Mouse (Mus musculus): ENCODE data around the gene H2-T3. TPM values are rescaled to one million over a fixed set of nuclear protein-coding genes. Genes with fewer than 3 reads are reported as not detected.
"Not testable (repeated sequence)": the region's sequence is repeated elsewhere in the genome, so short reads cannot be mapped to it uniquely, and the experiment has no call there.

H2-T3 gene
- polyA plus RNA-seq, 1 experiment from 2014 or later = 1.3 TPM

DNA sequence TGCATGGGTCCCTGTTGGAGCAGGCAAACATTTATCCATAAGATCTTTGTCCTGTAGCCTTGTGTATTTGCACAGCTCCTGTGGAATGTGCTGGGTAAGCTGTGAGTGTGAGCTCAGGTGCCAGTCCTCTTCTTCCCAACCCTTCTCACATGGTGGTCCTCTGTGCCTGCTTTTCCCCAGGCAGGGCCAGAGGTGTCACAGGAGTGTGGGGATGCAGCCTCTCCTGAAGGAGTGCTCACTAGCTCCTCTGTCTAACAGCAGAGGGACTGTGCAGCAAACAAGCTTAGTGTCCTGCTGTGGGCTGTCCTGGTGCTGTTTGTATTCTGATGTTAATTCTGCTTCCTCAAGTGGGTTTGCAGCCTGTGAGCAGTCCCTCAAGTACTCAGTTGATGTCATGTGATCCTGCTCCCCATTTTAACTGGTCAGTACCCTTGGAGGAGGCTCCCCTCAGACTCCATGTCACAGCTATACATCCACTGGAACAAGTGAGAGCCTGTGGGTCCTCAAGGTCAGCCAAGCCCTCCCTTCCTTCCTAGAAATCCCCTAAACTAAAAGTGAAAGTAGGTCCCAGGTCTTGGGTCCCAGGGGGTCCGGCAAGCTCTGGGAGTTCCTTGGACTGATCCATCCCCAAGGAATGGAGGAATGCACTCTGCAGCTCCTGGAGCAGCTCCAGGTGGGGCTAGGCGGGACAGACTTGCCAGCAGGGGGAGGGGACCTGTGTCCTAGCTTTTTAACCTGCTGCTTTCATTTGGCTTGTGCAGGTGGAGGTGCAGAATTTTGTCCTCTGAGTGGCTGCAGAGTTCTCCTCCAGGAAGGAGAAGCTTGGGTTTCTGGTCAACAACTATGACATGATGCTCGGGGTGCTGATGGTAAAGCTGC, 35.6 kb downstream of the H2-T3 start:
- peak overlapping the region; percentile 42; the same call in 1 of the 2 replicates for H3K9ac ChIP-seq
- H3K27me3 ChIP-seq (ENCODE audit: insufficient read depth, low read length) = peaks cover 18% of the 10 kb centered on the region
- WGBS = 12% methylated on average over 3 of the region's 3 CpGs
- peak overlapping the region; percentile 37 for H3K4me3 ChIP-seq (ENCODE audit: low read depth, low read length)
- H3K36me3 ChIP-seq (ENCODE audit: insufficient read depth) = no peaks in the 10 kb centered on the region
- H3K9me3 ChIP-seq (ENCODE audit: low read depth, low read length) = no peaks in the 10 kb centered on the region
- TF ChIP-seq CTCF (IDR thresholded peaks at IDR 0.05; ENCODE audit: low read depth) = no peak
- peak overlapping the region; percentile 60 for H3K4me2 ChIP-seq
- ATAC-seq (ENCODE audit: insufficient read depth) = peak; percentile 86
- peak overlapping the region; percentile 82 for H3K27ac ChIP-seq (ENCODE audit: low read depth)
- H3K4me1 ChIP-seq (ENCODE audit: insufficient read depth) = no peaks in the 10 kb centered on the region
- DNase-seq = peak; percentile 48

DNA sequence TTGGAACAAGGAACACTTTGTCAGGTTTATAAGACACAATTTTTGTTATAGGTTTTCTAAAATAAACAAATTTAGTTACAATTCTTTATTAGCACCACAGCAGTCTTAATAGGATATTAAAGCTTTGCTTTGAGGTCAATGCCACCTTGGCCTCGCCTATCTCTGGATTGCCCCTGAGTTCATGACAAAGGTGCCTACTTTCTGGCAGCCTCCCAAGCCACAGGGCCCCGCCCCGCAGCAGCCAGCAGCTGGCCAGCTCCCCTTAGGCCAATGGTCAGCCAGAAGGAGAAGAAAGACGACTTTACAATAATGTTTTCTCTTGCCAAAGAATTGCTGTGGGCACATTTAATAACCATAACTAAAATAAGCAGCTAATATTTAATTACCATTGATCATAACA, 38.9 kb downstream of the H2-T3 start:
- H3K4me3 ChIP-seq (ENCODE audit: low read depth, low read length); H3K9me3 ChIP-seq (ENCODE audit: low read depth, low read length); H3K4me1 ChIP-seq (ENCODE audit: insufficient read depth); ATAC-seq (ENCODE audit: insufficient read depth); H3K9ac ChIP-seq; DNase-seq; H3K36me3 ChIP-seq (ENCODE audit: insufficient read depth); H3K4me2 ChIP-seq; H3K27ac ChIP-seq (ENCODE audit: low read depth): not testable (repeated sequence)
- peaks cover 12% of the 10 kb centered on the region; the same call in 1 of the 2 replicates for H3K27me3 ChIP-seq (ENCODE audit: insufficient read depth, low read length)
- 41% methylated on average over 4 of the region's 4 CpGs for WGBS

DNA sequence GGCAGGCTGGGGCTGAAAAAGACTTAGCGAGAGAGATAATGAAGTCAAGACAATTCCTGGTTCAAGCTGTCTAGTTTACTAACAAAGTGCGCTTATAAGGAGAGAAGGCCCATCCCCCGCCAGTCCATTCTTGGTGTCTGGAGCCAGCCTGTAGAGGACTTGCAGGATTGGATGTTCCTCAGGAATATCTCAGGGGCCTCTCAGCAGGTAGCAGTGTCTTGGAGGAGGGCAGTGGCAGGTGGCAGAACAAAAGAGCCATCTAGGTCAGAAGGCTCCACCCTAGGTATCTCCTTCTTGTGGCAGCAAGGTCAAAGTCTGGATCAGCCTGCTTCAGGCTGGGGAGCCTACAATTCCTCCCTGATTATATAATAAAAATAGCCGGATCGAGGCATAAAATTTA, 41.6 kb downstream of the H2-T3 start:
- H3K4me2 ChIP-seq; H3K36me3 ChIP-seq (ENCODE audit: insufficient read depth); H3K9me3 ChIP-seq (ENCODE audit: low read depth, low read length); H3K9ac ChIP-seq; H3K4me3 ChIP-seq (ENCODE audit: low read depth, low read length); ATAC-seq (ENCODE audit: insufficient read depth); H3K4me1 ChIP-seq (ENCODE audit: insufficient read depth); DNase-seq: not testable (repeated sequence)
- WGBS = 77% methylated on average over 5 of the region's 5 CpGs
- Histone ChIP-seq H3K27me3 (ENCODE audit: insufficient read depth, low read length) (peaks cover 17% of the 10 kb centered on the region), H3K27ac (ENCODE audit: low read depth) (0 out of 2 replicates have a peak overlapping the region, but pooled peaks have one; percentile 50)

DNA sequence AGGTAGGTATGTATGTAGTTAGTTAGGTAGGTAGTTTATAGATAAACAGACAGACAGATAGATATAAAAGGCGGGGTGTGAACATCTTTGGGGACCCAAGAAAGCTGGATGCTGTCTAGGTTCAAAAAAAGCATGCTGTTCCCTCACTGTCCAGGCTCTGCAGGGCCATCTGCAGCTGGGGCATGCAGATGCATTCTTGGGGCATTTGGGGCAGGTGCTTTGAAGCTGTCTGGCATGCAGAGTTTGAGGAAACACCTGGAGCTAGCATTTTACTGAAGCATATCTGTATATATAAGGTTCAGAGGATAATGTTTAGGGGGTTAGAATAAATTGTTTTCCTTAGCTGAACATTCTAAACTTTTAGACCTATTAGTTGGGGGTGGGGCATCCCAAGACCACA, 43.1 kb downstream of the H2-T3 start:
- H3K4me3 ChIP-seq (ENCODE audit: low read depth, low read length); H3K9me3 ChIP-seq (ENCODE audit: low read depth, low read length); H3K36me3 ChIP-seq (ENCODE audit: insufficient read depth); H3K4me1 ChIP-seq (ENCODE audit: insufficient read depth); DNase-seq; H3K9ac ChIP-seq: not testable (repeated sequence)
- peak; percentile 33; the same call in 1 of the 2 replicates for ATAC-seq (ENCODE audit: insufficient read depth)
- H3K4me2 ChIP-seq = 0 out of 2 replicates have a peak overlapping the region, but pooled peaks have one; percentile 2
- H3K27me3 ChIP-seq (ENCODE audit: insufficient read depth, low read length) = peaks cover 17% of the 10 kb centered on the region
- peak overlapping the region; percentile 48; the same call in 1 of the 2 replicates for H3K27ac ChIP-seq (ENCODE audit: low read depth)
- 74% methylated on average over 1 of the region's 1 CpGs for WGBS

DNA sequence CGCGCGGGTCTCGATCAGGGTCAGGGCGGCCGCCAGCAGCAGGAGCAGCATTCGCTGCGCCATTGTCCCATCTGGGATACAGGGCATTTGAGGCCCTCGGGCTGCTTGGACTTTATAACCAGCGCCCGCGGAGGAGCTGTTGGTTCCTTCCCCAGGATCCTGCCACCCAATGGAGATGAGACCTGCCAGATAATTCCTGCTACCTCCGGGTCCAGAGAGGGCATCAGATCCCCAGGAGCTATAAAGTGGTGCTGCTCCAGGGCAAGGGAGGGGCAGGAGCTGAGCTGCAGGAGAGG, 44.3 kb downstream of the H2-T3 start:
- H3K27me3 ChIP-seq (ENCODE audit: insufficient read depth, low read length) = peaks cover 17% of the 10 kb centered on the region
- H3K36me3 ChIP-seq (ENCODE audit: insufficient read depth); DNase-seq; H3K4me1 ChIP-seq (ENCODE audit: insufficient read depth); H3K9me3 ChIP-seq (ENCODE audit: low read depth, low read length): not testable (repeated sequence)
- peak overlapping the region; percentile 87 for H3K27ac ChIP-seq (ENCODE audit: low read depth)
- H3K4me3 ChIP-seq (ENCODE audit: low read depth, low read length) = peak overlapping the region; percentile 45
- peak overlapping the region; percentile 62 for H3K9ac ChIP-seq
- H3K4me2 ChIP-seq = peak overlapping the region; percentile 65
- 0 out of 2 replicates have a peak, but pooled peaks have one; percentile 45 for ATAC-seq (ENCODE audit: insufficient read depth)
- 1% methylated on average over 13 of the region's 13 CpGs for WGBS

DNA sequence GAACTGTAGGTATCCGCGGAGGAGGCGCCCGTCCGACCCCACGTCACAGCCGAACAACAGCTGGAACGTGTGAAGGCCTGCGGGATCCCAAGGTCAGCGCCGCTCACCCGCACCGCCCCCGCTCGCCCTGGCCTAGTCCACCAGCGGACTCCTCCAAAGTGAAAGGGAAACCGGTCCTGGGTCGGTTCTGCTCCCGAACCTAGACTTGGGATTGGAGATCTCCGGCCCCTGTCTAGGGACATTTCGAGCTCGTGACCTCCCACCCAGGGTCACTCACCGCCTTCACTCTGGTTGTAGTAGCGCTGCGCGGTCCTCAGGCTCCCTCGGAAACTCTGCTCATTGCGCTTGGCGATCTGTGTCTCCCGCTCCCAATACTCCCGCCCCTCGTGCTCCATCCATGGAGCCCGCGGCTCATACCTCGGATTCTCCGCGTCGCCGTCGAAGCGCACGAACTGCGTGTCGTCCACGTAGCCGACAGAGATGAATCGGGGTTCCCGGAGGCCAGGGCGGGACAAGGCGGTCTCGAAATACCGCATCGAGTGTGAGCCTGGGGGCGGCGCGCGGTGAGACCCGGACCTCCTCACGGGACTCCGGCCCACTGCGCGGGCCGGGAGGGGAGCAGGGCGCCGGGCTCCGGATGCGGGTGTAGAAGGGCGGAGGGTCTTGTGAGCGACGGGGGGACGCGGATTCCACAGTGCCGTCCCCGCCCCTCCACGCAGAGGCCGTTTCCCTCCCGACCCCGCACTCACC, 44.8 kb downstream of the H2-T3 start:
- Histone ChIP-seq H3K36me3 (ENCODE audit: insufficient read depth) (no peaks in the 10 kb centered on the region), H3K9ac (peak overlapping the region; percentile 62), H3K4me3 (ENCODE audit: low read depth, low read length) (peak overlapping the region; percentile 45), H3K4me1 (ENCODE audit: insufficient read depth) (no peaks in the 10 kb centered on the region), H3K27me3 (ENCODE audit: insufficient read depth, low read length) (peaks cover 17% of the 10 kb centered on the region), H3K9me3 (ENCODE audit: low read depth, low read length) (no peaks in the 10 kb centered on the region), H3K4me2 (peak overlapping the region; percentile 65), H3K27ac (ENCODE audit: low read depth) (peak overlapping the region; percentile 87)
- TF ChIP-seq CTCF (IDR thresholded peaks at IDR 0.05; ENCODE audit: low read depth) = no peak
- 2% methylated on average over 78 of the region's 78 CpGs for WGBS
- ATAC-seq (ENCODE audit: insufficient read depth) (peak; percentile 38; the same call in 1 of the 2 replicates), DNase-seq (peak; percentile 24)

DNA sequence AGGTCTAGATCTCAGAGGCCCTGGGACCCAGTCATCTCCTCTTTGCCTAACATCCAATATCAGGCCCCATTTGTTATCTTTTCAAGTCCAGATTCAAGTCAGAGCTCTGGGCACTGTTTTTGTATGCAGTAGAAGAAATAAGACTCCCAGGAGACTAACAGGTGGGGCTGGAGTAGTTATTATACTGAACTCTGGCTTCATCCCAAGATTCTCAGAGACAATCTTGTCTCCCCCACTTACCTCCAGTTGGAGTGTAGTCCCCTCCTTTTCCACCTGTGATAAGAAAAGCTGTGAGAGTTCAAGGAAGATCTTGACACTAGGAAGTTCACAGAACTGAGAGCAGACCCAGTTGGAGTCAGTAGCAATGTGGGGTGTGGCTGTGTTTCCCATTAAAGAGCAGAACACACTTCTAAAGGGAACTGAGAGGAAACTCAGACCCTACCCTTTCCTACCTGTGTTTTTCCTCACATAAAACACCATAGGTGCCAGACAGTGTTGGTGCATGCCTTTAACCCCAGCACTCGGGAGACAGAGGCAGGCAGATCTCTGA, 53.7 kb downstream of the H2-T3 start:
- H3K4me1 ChIP-seq (ENCODE audit: insufficient read depth); H3K4me2 ChIP-seq; H3K36me3 ChIP-seq (ENCODE audit: insufficient read depth); ATAC-seq (ENCODE audit: insufficient read depth); DNase-seq; H3K4me3 ChIP-seq (ENCODE audit: low read depth, low read length); H3K27ac ChIP-seq (ENCODE audit: low read depth); H3K9me3 ChIP-seq (ENCODE audit: low read depth, low read length); H3K9ac ChIP-seq; H3K27me3 ChIP-seq (ENCODE audit: insufficient read depth, low read length): not testable (repeated sequence)
- WGBS = 62% methylated on average over 1 of the region's 1 CpGs

Other genes with a start within 250 kb of the H2-T3 start
- 84.1 and 86.6 TPM in 2 replicates for gene Abcf1, start 220.5 kb downstream of the H2-T3 start, polyA plus RNA-seq (2014; fragmentation: Nextera tagmentation; extraction: Ambion mirVana)
- 39.5 and 46.4 TPM in 2 replicates for gene Gnl1, start 210.4 kb downstream of the H2-T3 start, polyA plus RNA-seq (2014; fragmentation: Nextera tagmentation; extraction: Ambion mirVana)
- 27.1 and 30.8 TPM in 2 replicates for gene Prr3, start 210.1 kb downstream of the H2-T3 start, polyA plus RNA-seq (2014; fragmentation: Nextera tagmentation; extraction: Ambion mirVana)
- gene H2-T24, start 169.7 kb downstream of the H2-T3 start, polyA plus RNA-seq (2014; fragmentation: Nextera tagmentation; extraction: Ambion mirVana) = 2.4 and 3.3 TPM in 2 replicates
- 3.9 and 4.4 TPM in 2 replicates for gene H2-T23, start 157.4 kb downstream of the H2-T3 start, polyA plus RNA-seq (2014; fragmentation: Nextera tagmentation; extraction: Ambion mirVana)
- gene H2-T22, start 147.5 kb downstream of the H2-T3 start, polyA plus RNA-seq (2014; fragmentation: Nextera tagmentation; extraction: Ambion mirVana) = 16.0 and 16.8 TPM in 2 replicates
- not detected in 2 replicates for gene Gm6034, start 147.3 kb downstream of the H2-T3 start, polyA plus RNA-seq (2014; fragmentation: Nextera tagmentation; extraction: Ambion mirVana)
- not detected in 2 replicates for gene Gm11127, start 131.9 kb downstream of the H2-T3 start, polyA plus RNA-seq (2014; fragmentation: Nextera tagmentation; extraction: Ambion mirVana)
- not detected in 2 replicates for gene Gm19684, start 68.6 kb downstream of the H2-T3 start, polyA plus RNA-seq (2014; fragmentation: Nextera tagmentation; extraction: Ambion mirVana)
- gene Gm7030, start 60.9 kb downstream of the H2-T3 start, polyA plus RNA-seq (2014; fragmentation: Nextera tagmentation; extraction: Ambion mirVana) = not detected in 2 replicates
- 44.4 and 51.4 TPM in 2 replicates for gene Gm8909, start 21.8 kb downstream of the H2-T3 start, polyA plus RNA-seq (2014; fragmentation: Nextera tagmentation; extraction: Ambion mirVana)
- gene Rpp21, start 67.8 kb upstream of the H2-T3 start, polyA plus RNA-seq (2014; fragmentation: Nextera tagmentation; extraction: Ambion mirVana) = 188 and 195 TPM in 2 replicates
- 15.8 and 15.9 TPM in 2 replicates for gene Trim39, start 82.0 kb upstream of the H2-T3 start, polyA plus RNA-seq (2014; fragmentation: Nextera tagmentation; extraction: Ambion mirVana)
- gene H2-M10.2, start 96.2 kb upstream of the H2-T3 start, polyA plus RNA-seq (2014; fragmentation: Nextera tagmentation; extraction: Ambion mirVana) = 0.23 TPM in 1 of 2 replicates, not detected in the other
- gene H2-M10.1, start 135.9 kb upstream of the H2-T3 start, polyA plus RNA-seq (2014; fragmentation: Nextera tagmentation; extraction: Ambion mirVana) = not detected in 2 replicates
- not detected in 2 replicates for gene H2-M10.3, start 178.1 kb upstream of the H2-T3 start, polyA plus RNA-seq (2014; fragmentation: Nextera tagmentation; extraction: Ambion mirVana)